7 mouse cellular contexts compared by ENCODE assay signal in genomic region chr19:4175368-4175947, GRCm38 (mm10). TPM values are rescaled to one million over a fixed set of nuclear protein-coding genes. Genes with fewer than 3 reads are reported as not detected.
DNase-seq lines count a peak whose midpoint lies in the region; ATAC-seq lines count a peak whose summit lies in the region.

Gene Carns1, minus strand, starts transcription at chr19:4175479.

- 5% methylated on average over 11 of the region's 11 CpGs for WGBS in forebrain, embryonic 15.5 days

- no peaks in the 10 kb centered on the region for H3K9me3 ChIP-seq in forebrain, embryonic 15.5 days

- no peak within 1 kb of the TSS for H3K4me3 ChIP-seq in forebrain, embryonic 15.5 days

- peaks cover 8% of the 10 kb centered on the region for H3K4me1 ChIP-seq in forebrain, embryonic 15.5 days

- no peaks in the 10 kb centered on the region for H3K36me3 ChIP-seq in forebrain, embryonic 15.5 days

- H3K9ac ChIP-seq in forebrain, embryonic 15.5 days (replicated peaks): 0 out of 2 replicates have a peak within 1 kb of the TSS, but pooled peaks have one; percentile 1

- H3K27me3 ChIP-seq in forebrain, embryonic 15.5 days: no peaks in the 10 kb centered on the region

- no peak within 1 kb of the TSS for H3K27ac ChIP-seq in forebrain, embryonic 15.5 days (replicated peaks)

- H3K4me2 ChIP-seq in forebrain, embryonic 15.5 days (replicated peaks): peak within 1 kb of the TSS; percentile 23; the same call in 1 of the 2 replicates

- DNase-seq in urinary bladder, adult 2 months (ENCODE audit: low spot score): no peak
- DNase-seq in urinary bladder, postnatal 10 days (ENCODE audit: low spot score): no peak
- DNase-seq in lung, postnatal 10 days: peak; percentile 66
- no peak for DNase-seq in c-Kit-positive CD71-positive TER-119-positive erythroid progenitor cells, embryonic 14.5 days (ENCODE audit: low spot score)
- DNase-seq in right cerebral cortex, postnatal 4 days: no peak

- no peak; the same call in 1 of the 2 replicates for ATAC-seq in forebrain, embryonic 15.5 days (replicated peaks)
- ATAC-seq in hematopoietic stem cell, adult 5-6 weeks (replicated peaks in 1 of 2; ENCODE audit: insufficient read depth in 1 of 2, low FRiP score in 2 of 2, low TSS enrichment in 1 of 2, low read depth in 1 of 2, poor library complexity in 2 of 2, severe bottlenecking in 2 of 2): no peak

RNA-seq across cellular contexts. Expression of gene Carns1, which starts in this region (rescaled TPM):
- 18.7 and 21.7 TPM in 2 replicates for polyA plus RNA-seq in urinary bladder, adult 2 months (2012; rRNA removed)
- 3.4 and 4.2 TPM in 2 replicates for polyA plus RNA-seq in forebrain, embryonic 15.5 days (2015; fragmentation: Nextera tagmentation; extraction: Ambion mirVana)
- 11.2 and 16.2 TPM in 2 replicates for total RNA-seq in hematopoietic stem cell, adult 5-6 weeks (2017)
